Mouse (Mus musculus) CH12.LX (cell line): ENCODE data around the gene Sult6b2.

ENCODE experiments used
- CTCF ChIP-seq, 2 experiments: IDR thresholded peaks in 1 of 2; conservative IDR thresholded peaks in 1 of 2; 2 replicates each; pipeline ENCODE4 v1.5.1; 2011 to 2012; ENCODE audit warnings: low read depth in 2 of 2, low read length in 2 of 2, improper control_type of control experiment in 1 of 2, inconsistent platforms in 1 of 2, mild to moderate bottlenecking in 1 of 2, moderate library complexity in 1 of 2
- KAT2A ChIP-seq: IDR thresholded peaks from 2 replicates; pipeline ENCODE4 v1.6.1; 2012; ENCODE audit warnings: low read length, improper control_type of control experiment, inconsistent platforms; ENCODE audit not compliant: insufficient replicate concordance
- MEF2A ChIP-seq: IDR thresholded peaks from 2 replicates; pipeline ENCODE4 v1.6.1; 2014; ENCODE audit warnings: low read depth, mild to moderate bottlenecking, inconsistent platforms, low read length, improper control_type of control experiment, borderline replicate concordance
- RCOR1 ChIP-seq: conservative IDR thresholded peaks from 2 replicates; pipeline ENCODE4 v1.6.1; 2012; ENCODE audit warnings: low read depth, mild to moderate bottlenecking, inconsistent platforms, low read length, improper control_type of control experiment
- SIN3A ChIP-seq: IDR thresholded peaks from 2 replicates; pipeline ENCODE4 v1.6.1; 2012; ENCODE audit warnings: low read length, improper control_type of control experiment, inconsistent platforms
- SMC3 ChIP-seq: IDR thresholded peaks from 2 replicates; pipeline ENCODE4 v1.6.1; 2011; ENCODE audit warnings: low read depth, low read length, improper control_type of control experiment
- ZNF384 ChIP-seq: IDR thresholded peaks from 2 replicates; pipeline ENCODE4 v1.6.1; 2012; ENCODE audit warnings: low read depth, low read length, improper control_type of control experiment, inconsistent platforms

DNA sequence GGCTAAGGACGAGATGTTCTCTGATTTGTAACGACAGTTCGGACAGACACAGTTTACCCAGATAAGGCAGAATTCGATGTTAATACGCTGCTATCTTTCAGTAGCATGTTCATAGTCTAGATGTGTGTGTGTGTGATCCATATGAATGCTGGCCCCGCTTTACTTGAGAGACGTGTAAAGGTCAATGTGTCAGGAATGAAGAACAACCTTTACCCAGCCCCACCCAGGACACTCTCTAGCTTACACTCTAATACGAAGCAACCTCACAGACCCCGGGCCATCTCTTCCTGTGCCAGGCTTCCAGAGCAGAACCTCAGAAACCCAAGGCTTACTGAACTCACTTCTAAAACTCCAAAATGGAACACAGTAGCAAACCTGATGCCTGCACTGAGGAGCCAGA, 5.5 kb downstream of the Sult6b2 start:
- TF ChIP-seq SMC3 (no peak), RCOR1 (no peak), SIN3A (no peak), ZNF384 (no peak), KAT2A (no peak), MEF2A (no peak), CTCF (conservative IDR thresholded peaks at IDR 0.05 in 1 of 2, IDR thresholded peaks at IDR 0.05 in 1 of 2; ENCODE audit: low read depth in 2 of 2, low read length in 2 of 2) (no peak)
